Mouse (Mus musculus) forebrain, embryonic 13.5 days (tissue): Measurements from ENCODE around the gene Crb3. TPM values are rescaled to one million over a fixed set of nuclear protein-coding genes. Genes with fewer than 3 reads are reported as not detected.

Experiments used
- ATAC-seq: fragments of 200-750 bp; cut with Nextera tagmentation; 2 replicates; pipeline ENCODE4 v1.8.0; 2017
- H3K27ac ChIP-seq: fragments of 300-500 bp; sonication (generic); 2 replicates; pipeline ENCODE4 v1.5.1; 2015; ENCODE audit warnings: inconsistent platforms, mild to moderate bottlenecking, moderate library complexity
- H3K27me3 ChIP-seq: fragments of 300-500 bp; sonication (generic); 2 replicates; pipeline ENCODE4 v1.6.1; 2015; ENCODE audit warnings: mild to moderate bottlenecking, inconsistent platforms
- H3K36me3 ChIP-seq: fragments of 300-500 bp; sonication (generic); 2 replicates; pipeline ENCODE4 v1.6.1; 2015; ENCODE audit warnings: mild to moderate bottlenecking, inconsistent platforms; ENCODE audit not compliant: poor library complexity, severe bottlenecking
- H3K4me1 ChIP-seq: fragments of 300-500 bp; sonication (generic); 2 replicates; pipeline ENCODE4 v1.6.1; 2015; ENCODE audit warnings: inconsistent platforms
- H3K4me2 ChIP-seq: fragments of 300-500 bp; sonication (generic); 2 replicates; pipeline ENCODE4 v1.6.1; 2015; ENCODE audit warnings: inconsistent platforms, mild to moderate bottlenecking, moderate library complexity
- H3K4me3 ChIP-seq: fragments of 300-500 bp; sonication (generic); 2 replicates; pipeline ENCODE4 v1.5.1; 2015; ENCODE audit warnings: mild to moderate bottlenecking, inconsistent platforms
- H3K9ac ChIP-seq: fragments of 300-500 bp; sonication (generic); 2 replicates; pipeline ENCODE4 v1.6.1; 2015; ENCODE audit warnings: mild to moderate bottlenecking, inconsistent platforms
- H3K9me3 ChIP-seq: fragments of 300-500 bp; sonication (generic); replicated peaks from 2 replicates; pipeline ENCODE4 v1.6.1; 2016; ENCODE audit warnings: inconsistent platforms
- WGBS: fragments of 180-500 bp; shearing (Covaris S2); methylation state at CpG from one replicate; pipeline ENCODE4 v1.1.7; 2015; 5-methylcytosine and 5-hydroxymethylcytosine counted together
- polyA plus RNA-seq: library from polyadenylated mRNA; unstranded; fragments of >200 nt; fragmentation: Nextera tagmentation; extraction: Ambion mirVana; gene quantifications from 2 replicates; pipeline ENCODE4 v1.2.1, GENCODE M21; 2015

The Crb3 gene
- polyA plus RNA-seq, 1 experiment from 2014 or later = 0.68 TPM

- Histone ChIP-seq H3K4me3 (no peak overlapping the region), H3K4me1 (peaks cover 15% of the 10 kb centered on the region), H3K27me3 (peaks cover 31% of the 10 kb centered on the region), H3K36me3 (no peaks in the 10 kb centered on the region), H3K9ac (no peak overlapping the region), H3K9me3 (no peaks in the 10 kb centered on the region), H3K27ac (no peak overlapping the region), H3K4me2 (no peak overlapping the region)
- WGBS = 59% methylated on average over 5 of the region's 5 CpGs
- no peak for ATAC-seq
Measured at GRCm38 (mm10) chr17:57066908-57067307, 8.0 kb downstream of the Crb3 start.

GRCm38 (mm10) chr17:57070272-57070671 is 11.4 kb downstream of the Crb3 start:
- Histone ChIP-seq H3K27me3 (peaks cover 3% of the 10 kb centered on the region; the same call in 1 of the 2 replicates), H3K9me3 (no peaks in the 10 kb centered on the region), H3K4me2 (peak overlapping the region; percentile 49), H3K27ac (no peak overlapping the region), H3K4me3 (peak overlapping the region; percentile 29), H3K4me1 (peaks cover 8% of the 10 kb centered on the region; the same call in 1 of the 2 replicates), H3K9ac (0 out of 2 replicates have a peak overlapping the region, but pooled peaks have one; percentile 21), H3K36me3 (no peaks in the 10 kb centered on the region)
- WGBS = 11% methylated on average over 9 of the region's 9 CpGs
- no peak for ATAC-seq

GRCm38 (mm10) chr17:57070699-57071098 is 11.8 kb downstream of the Crb3 start:
- Histone ChIP-seq H3K4me1 (peaks cover 8% of the 10 kb centered on the region; the same call in 1 of the 2 replicates), H3K27me3 (no peaks in the 10 kb centered on the region), H3K9me3 (no peaks in the 10 kb centered on the region), H3K4me3 (peak overlapping the region; percentile 29), H3K4me2 (peak overlapping the region; percentile 49), H3K27ac (no peak overlapping the region), H3K36me3 (no peaks in the 10 kb centered on the region), H3K9ac (no peak overlapping the region)
- ATAC-seq = peak; percentile 52
- WGBS = 2% methylated on average over 11 of the region's 11 CpGs

GRCm38 (mm10) chr17:57076916-57077315 is 18.0 kb downstream of the Crb3 start:
- no peak for ATAC-seq
- Histone ChIP-seq H3K9me3 (no peaks in the 10 kb centered on the region), H3K4me2 (no peak overlapping the region), H3K4me3 (no peak overlapping the region), H3K4me1 (no peaks in the 10 kb centered on the region), H3K27ac (no peak overlapping the region), H3K9ac (no peak overlapping the region), H3K27me3 (no peaks in the 10 kb centered on the region), H3K36me3 (peaks cover 26% of the 10 kb centered on the region)
- WGBS = 47% methylated on average over 3 of the region's 3 CpGs

GRCm38 (mm10) chr17:57078336-57078735 is 19.4 kb downstream of the Crb3 start, which contains the start of gene Dennd1c:
Gene Dennd1c, minus strand, starts transcription at chr17:57078514.
- ATAC-seq = peak; percentile 21; the same call in 1 of the 2 replicates
- Histone ChIP-seq H3K36me3 (peaks cover 35% of the 10 kb centered on the region), H3K4me1 (no peaks in the 10 kb centered on the region), H3K27me3 (no peaks in the 10 kb centered on the region), H3K4me3 (no peak within 1 kb of the TSS), H3K9me3 (no peaks in the 10 kb centered on the region), H3K27ac (no peak within 1 kb of the TSS), H3K9ac (no peak within 1 kb of the TSS), H3K4me2 (no peak within 1 kb of the TSS)
- WGBS = 51% methylated on average over 6 of the region's 6 CpGs

- H3K27me3 ChIP-seq = no peaks in the 10 kb centered on the region
- H3K4me3 ChIP-seq = no peak overlapping the region
- peaks cover 51% of the 10 kb centered on the region for H3K36me3 ChIP-seq
- no peaks in the 10 kb centered on the region for H3K9me3 ChIP-seq
- 82% methylated on average over 3 of the region's 3 CpGs for WGBS
- H3K4me2 ChIP-seq = no peak overlapping the region
- H3K27ac ChIP-seq = no peak overlapping the region
- 0 out of 2 replicates have a peak, but pooled peaks cover 3% of the 10 kb centered on the region for H3K4me1 ChIP-seq
- H3K9ac ChIP-seq = no peak overlapping the region
- ATAC-seq = no peak
Measured at GRCm38 (mm10) chr17:57079919-57080318, 21.0 kb downstream of the Crb3 start.

- ATAC-seq = no peak
- Histone ChIP-seq H3K9ac (no peak overlapping the region), H3K4me3 (no peak overlapping the region), H3K9me3 (no peaks in the 10 kb centered on the region), H3K36me3 (peaks cover 51% of the 10 kb centered on the region), H3K27me3 (no peaks in the 10 kb centered on the region), H3K27ac (no peak overlapping the region), H3K4me1 (peaks cover 7% of the 10 kb centered on the region; the same call in 1 of the 2 replicates), H3K4me2 (no peak overlapping the region)
- WGBS = 94% methylated on average over 31 of the region's 31 CpGs
Measured at GRCm38 (mm10) chr17:57081234-57081842, 22.4 kb downstream of the Crb3 start.

GRCm38 (mm10) chr17:57082481-57082880 is 23.6 kb downstream of the Crb3 start:
- Histone ChIP-seq H3K9me3 (no peaks in the 10 kb centered on the region), H3K4me3 (no peak overlapping the region), H3K9ac (no peak overlapping the region), H3K36me3 (peaks cover 51% of the 10 kb centered on the region), H3K27ac (no peak overlapping the region), H3K27me3 (no peaks in the 10 kb centered on the region), H3K4me1 (peaks cover 14% of the 10 kb centered on the region), H3K4me2 (no peak overlapping the region)
- ATAC-seq = no peak
- WGBS = 89% methylated on average over 5 of the region's 5 CpGs

- Histone ChIP-seq H3K4me2 (peak overlapping the region; percentile 69), H3K9ac (no peak overlapping the region)
- WGBS = 93% methylated on average over 11 of the region's 11 CpGs
Measured at GRCm38 (mm10) chr17:57085970-57086757, 27.3 kb downstream of the Crb3 start.

GRCm38 (mm10) chr17:57087049-57087832 is 28.3 kb downstream of the Crb3 start, which contains the start of gene Tubb4a:
Gene Tubb4a, minus strand, starts transcription at chr17:57087782.
- peak within 1 kb of the TSS; percentile 44; the same call in 1 of the 2 replicates for H3K27ac ChIP-seq
- H3K9me3 ChIP-seq = no peaks in the 10 kb centered on the region
- peak; percentile 97 for ATAC-seq
- peak within 1 kb of the TSS; percentile 79 for H3K9ac ChIP-seq
- 1% methylated on average over 31 of the region's 31 CpGs for WGBS
- H3K27me3 ChIP-seq = 0 out of 2 replicates have a peak, but pooled peaks cover 3% of the 10 kb centered on the region
- peak within 1 kb of the TSS; percentile 53 for H3K4me3 ChIP-seq
- peaks cover 18% of the 10 kb centered on the region for H3K4me1 ChIP-seq
- peaks cover 24% of the 10 kb centered on the region for H3K36me3 ChIP-seq
- peak within 1 kb of the TSS; percentile 69 for H3K4me2 ChIP-seq

More at GRCm38 (mm10) chr17:57085970-57086757, 27.3 kb downstream of the Crb3 start:
- Histone ChIP-seq H3K27me3 (0 out of 2 replicates have a peak, but pooled peaks cover 3% of the 10 kb centered on the region), H3K4me1 (peaks cover 18% of the 10 kb centered on the region), H3K36me3 (peaks cover 33% of the 10 kb centered on the region), H3K9me3 (no peaks in the 10 kb centered on the region), H3K27ac (no peak overlapping the region), H3K4me3 (peak overlapping the region; percentile 53)
- ATAC-seq = no peak

GRCm38 (mm10) chr17:57094222-57094621 is 35.3 kb downstream of the Crb3 start:
- no peak overlapping the region for H3K27ac ChIP-seq
- 97% methylated on average over 3 of the region's 3 CpGs for WGBS
- no peaks in the 10 kb centered on the region for H3K36me3 ChIP-seq

More at GRCm38 (mm10) chr17:57094222-57094621, 35.3 kb downstream of the Crb3 start:
- no peak for ATAC-seq
- 0 out of 2 replicates have a peak, but pooled peaks cover 8% of the 10 kb centered on the region for H3K27me3 ChIP-seq
- peaks cover 9% of the 10 kb centered on the region for H3K4me1 ChIP-seq
- no peaks in the 10 kb centered on the region for H3K9me3 ChIP-seq
- H3K4me3 ChIP-seq = no peak overlapping the region
- no peak overlapping the region for H3K9ac ChIP-seq
- no peak overlapping the region for H3K4me2 ChIP-seq
